Mouse (Mus musculus): ENCODE measurements around the gene Fam222a.

GRCm38 (mm10) chr5:114567075-114567517 lies 720 bp upstream of the Fam222a start:
- TF ChIP-seq POLR2A (IDR thresholded peaks at IDR 0.05; ENCODE audit: control insufficient read depth, low read depth, low read length) (peak; percentile 77), CTCF (IDR thresholded peaks at IDR 0.05; ENCODE audit: control insufficient read depth, insufficient read depth, insufficient replicate concordance, low read depth, low read length) (no peak)

Data from testis, adult 2 months (tissue).